In genomic region chr10:37136981-37137518, GRCm38 (mm10) we compare ENCODE assay signal across 8 mouse cellular contexts. TPM values are rescaled to one million over a fixed set of nuclear protein-coding genes. Genes with fewer than 3 reads are reported as not detected.
A peak's percentile ranks its signal among the peaks of the same experiment; 100 is the strongest.
DNase-seq lines count a peak whose midpoint lies in the region; ATAC-seq and TF ChIP-seq lines count a peak whose summit lies in the region.

No protein-coding gene starts in this region.

- H3K9ac ChIP-seq in forebrain, embryonic 16.5 days (replicated peaks; ENCODE audit: low read depth, low read length) = peak overlapping the region; percentile 93
- H3K9ac ChIP-seq in neural tube, embryonic 15.5 days (replicated peaks) = peak overlapping the region; percentile 100

- no peak for ATAC-seq in G1E (ENCODE audit: extremely low read depth, insufficient number of reproducible peaks, low FRiP score, poor library complexity, severe bottlenecking)
- peak; percentile 39 for ATAC-seq in forebrain, embryonic 16.5 days
- ATAC-seq in neural tube, embryonic 15.5 days (ENCODE audit: low FRiP score) = peak; percentile 37

- no peaks in the 10 kb centered on the region for H3K36me3 ChIP-seq in G1E (replicated peaks)
- H3K36me3 ChIP-seq in forebrain, embryonic 16.5 days (ENCODE audit: control insufficient read depth, insufficient read depth) = peaks cover 6% of the 10 kb centered on the region; the same call in 1 of the 2 replicates
- peaks cover 4% of the 10 kb centered on the region for H3K36me3 ChIP-seq in neural tube, embryonic 15.5 days

- TF ChIP-seq POLR2A in lung, adult 2 months (IDR thresholded peaks at IDR 0.05; ENCODE audit: borderline replicate concordance, extremely low read depth, low read depth, low read length) = peak; percentile 46; the same call in 1 of the 2 replicates

- TF ChIP-seq CTCF in G1E (IDR thresholded peaks at IDR 0.05; ENCODE audit: low read depth, low read length) = no peak; the same call in 1 of the 2 replicates
- TF ChIP-seq CTCF in layer of hippocampus, adult 2 months (conservative IDR thresholded peaks at IDR 0.05) = peak; percentile 85
- peak; percentile 40; the same call in 1 of the 2 replicates for TF ChIP-seq CTCF in lung, adult 2 months (IDR thresholded peaks at IDR 0.05; ENCODE audit: insufficient read depth, low read length)

- H3K27me3 ChIP-seq in G1E (ENCODE audit: insufficient read depth, low read length) = peaks cover 18% of the 10 kb centered on the region
- no peaks in the 10 kb centered on the region for H3K27me3 ChIP-seq in forebrain, embryonic 16.5 days (replicated peaks; ENCODE audit: control insufficient read depth, insufficient read depth, low read length)
- no peaks in the 10 kb centered on the region for H3K27me3 ChIP-seq in neural tube, embryonic 15.5 days (replicated peaks)

- H3K4me1 ChIP-seq in G1E (ENCODE audit: insufficient read depth, low read depth, low read length) = peaks cover 10% of the 10 kb centered on the region
- H3K4me1 ChIP-seq in forebrain, embryonic 16.5 days (replicated peaks; ENCODE audit: control insufficient read depth, insufficient read depth, low read length) = peaks cover 13% of the 10 kb centered on the region
- H3K4me1 ChIP-seq in lung, adult 2 months (ENCODE audit: control insufficient read depth, insufficient read depth, low read length) = no peaks in the 10 kb centered on the region; the same call in 1 of the 2 replicates
- peaks cover 23% of the 10 kb centered on the region for H3K4me1 ChIP-seq in neural tube, embryonic 15.5 days

- DNase-seq in G1E (ENCODE audit: low spot score) = peak; percentile 35
- DNase-seq in cerebellum, adult 11-12 months = peak; percentile 87
- peak; percentile 98 for DNase-seq in heart, postnatal 36 days
- DNase-seq in layer of hippocampus, adult 2 months (ENCODE audit: low spot score in 2 of 2) = peak; percentile 89 to 95
- DNase-seq in lung, adult 2 months = peak; percentile 93
- peak; percentile 97 for DNase-seq in testis, postnatal 10 days (ENCODE audit: low spot score)

- peak overlapping the region; percentile 56; the same call in 1 of the 2 replicates for H3K4me3 ChIP-seq in G1E (ENCODE audit: low read depth, low read length)
- peak overlapping the region; percentile 64 for H3K4me3 ChIP-seq in forebrain, embryonic 16.5 days (replicated peaks; ENCODE audit: low read length)
- H3K4me3 ChIP-seq in layer of hippocampus, adult 2 months = peak overlapping the region; percentile 81
- peak overlapping the region; percentile 92 for H3K4me3 ChIP-seq in lung, adult 2 months (replicated peaks; ENCODE audit: extremely low read depth, low read depth, low read length)
- peak overlapping the region; percentile 92 for H3K4me3 ChIP-seq in neural tube, embryonic 15.5 days (replicated peaks)

- peak overlapping the region; percentile 65 for H3K4me2 ChIP-seq in forebrain, embryonic 16.5 days (ENCODE audit: low read length)
- H3K4me2 ChIP-seq in neural tube, embryonic 15.5 days = peak overlapping the region; percentile 58

- intact Hi-C loops in heart, postnatal 36 days (cut with DNase I) = loop anchor here (1.0 to 5.0 kb wide), 9 partner anchors 59 to 1415 kb away; no protein-coding TSS in a partner anchor

- H3K9me3 ChIP-seq in G1E (replicated peaks) = peaks cover 14% of the 10 kb centered on the region
- H3K9me3 ChIP-seq in forebrain, embryonic 16.5 days (ENCODE audit: control insufficient read depth, low read length) = no peaks in the 10 kb centered on the region
- H3K9me3 ChIP-seq in neural tube, embryonic 15.5 days (replicated peaks) = no peaks in the 10 kb centered on the region

- WGBS in forebrain, embryonic 16.5 days = under 1% methylated on average over 48 of the region's 49 CpGs
- under 1% methylated on average over 47 of the region's 49 CpGs for WGBS in lung, adult 2 months
- 0% methylated on average over 36 of the region's 49 CpGs for WGBS in neural tube, embryonic 15.5 days

- peak overlapping the region; percentile 99 for H3K27ac ChIP-seq in forebrain, embryonic 16.5 days (ENCODE audit: low read length)
- H3K27ac ChIP-seq in layer of hippocampus, adult 2 months = peak overlapping the region; percentile 98
- H3K27ac ChIP-seq in neural tube, embryonic 15.5 days (replicated peaks) = peak overlapping the region; percentile 100

RNA-seq across cellular contexts. Expression of gene Marcks, which starts 1.7 kb away (rescaled TPM):
- total RNA-seq in G1E (2014; fragmentation: Nextera tagmentation) (not detected in 2 replicates), G1E (2017) (0.98 and 0.99 TPM in 2 replicates)
- polyA plus RNA-seq in G1E (2012) = not detected in 2 replicates
- polyA plus RNA-seq in forebrain, embryonic 16.5 days (2015; fragmentation: Nextera tagmentation; extraction: Ambion mirVana) = 178 and 197 TPM in 2 replicates
- 10 to 100 TPM; 39.9 to 48.3 TPM for total RNA-seq in heart, postnatal 36 days (2021)
- total RNA-seq in layer of hippocampus, adult 2 months (2021) = 10 to 100 TPM; 92.0 to 98.1 TPM
- polyA plus RNA-seq in lung, adult 2 months (2012; rRNA removed) = 35.6 and 39.0 TPM in 2 replicates
- 145 and 159 TPM in 2 replicates for polyA plus RNA-seq in neural tube, embryonic 15.5 days (2015; fragmentation: Nextera tagmentation; extraction: Ambion mirVana)

Comparison
In these comparisons a context has a peak if more than half of its experiments do, and no peak if none do; other contexts are left out.
1. DNase-seq: peak in every context shown above with its lines; median percentile 98 in heart, postnatal 36 days; 97 in testis, postnatal 10 days; 93 in lung, adult 2 months; 92 in layer of hippocampus, adult 2 months; 87 in cerebellum, adult 11-12 months; 35 in G1E.
2. RNA of gene Marcks, which starts 1.7 kb away (polyA plus RNA-seq): 178 to 197 TPM in forebrain, embryonic 16.5 days, 145 to 159 TPM in neural tube, embryonic 15.5 days and 35.6 to 39.0 TPM in lung, adult 2 months; not detected in G1E; every median in the first group is over 10 times any median in the second.
3. Peak in every context shown above with its lines, with median percentiles within 50 percentile points of each other: H3K4me3 ChIP-seq and H3K27ac ChIP-seq.